Mouse (Mus musculus): Measurements from ENCODE around the gene B9d2. TPM values are rescaled to one million over a fixed set of nuclear protein-coding genes. Genes with fewer than 3 reads are reported as not detected.

B9d2 gene
- polyA plus RNA-seq, 1 experiment from 2014 or later: 24.5 TPM

DNA sequence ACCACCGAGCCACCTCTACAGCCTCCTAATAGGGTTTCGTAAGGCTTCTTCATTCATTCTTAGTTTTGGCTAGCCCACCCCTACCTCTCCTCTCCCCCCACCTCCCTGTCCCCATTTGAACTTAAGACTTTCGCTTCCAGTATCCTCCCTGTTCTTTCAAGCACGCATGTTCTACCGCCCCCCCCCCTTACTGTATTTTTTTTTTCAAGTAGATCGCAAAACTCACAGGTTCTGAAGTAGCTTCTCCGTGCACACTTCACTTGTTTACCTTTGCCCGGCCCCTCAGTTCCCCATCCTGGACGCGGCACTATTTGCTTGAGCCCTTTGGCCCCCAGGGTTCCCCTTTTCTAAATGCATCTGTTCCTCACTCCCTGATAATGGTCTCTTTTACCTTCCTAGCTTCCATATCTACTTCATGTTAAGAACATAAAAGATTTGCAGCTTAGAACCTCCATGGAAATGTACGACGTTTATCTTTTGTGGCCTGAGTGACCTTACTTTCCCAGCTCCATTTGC, 28.3 kb upstream of the B9d2 start:
- Histone ChIP-seq H3K9ac (no peak overlapping the region), H3K4me3 (no peak overlapping the region), H3K27me3 (no peaks in the 10 kb centered on the region), H3K9me3 (replicated peaks) (no peaks in the 10 kb centered on the region), H3K4me2 (no peak overlapping the region), H3K36me3 (0 out of 2 replicates have a peak, but pooled peaks cover 3% of the 10 kb centered on the region), H3K27ac (no peak overlapping the region), H3K4me1 (replicated peaks) (peaks cover 4% of the 10 kb centered on the region)
- no peak for ATAC-seq (replicated peaks; ENCODE audit: insufficient number of reproducible peaks, insufficient read depth, low FRiP score, low read depth)
- WGBS: 83% methylated on average over 12 of the region's 12 CpGs

- Histone ChIP-seq H3K4me2 (no peak overlapping the region), H3K9me3 (replicated peaks) (no peaks in the 10 kb centered on the region), H3K4me1 (replicated peaks) (peaks cover 23% of the 10 kb centered on the region), H3K36me3 (0 out of 2 replicates have a peak, but pooled peaks cover 3% of the 10 kb centered on the region), H3K27ac (no peak overlapping the region), H3K9ac (no peak overlapping the region), H3K27me3 (no peaks in the 10 kb centered on the region), H3K4me3 (no peak overlapping the region)
- 70% methylated on average over 11 of the region's 11 CpGs for WGBS
- no peak for ATAC-seq (replicated peaks; ENCODE audit: insufficient number of reproducible peaks, insufficient read depth, low FRiP score, low read depth)
Observed at GRCm38 (mm10) chr7:25655601-25656428, 24.8 kb upstream of the B9d2 start.

- Histone ChIP-seq H3K4me2 (peak overlapping the region; percentile 74), H3K4me3 (peak overlapping the region; percentile 84), H3K36me3 (0 out of 2 replicates have a peak, but pooled peaks cover 3% of the 10 kb centered on the region), H3K4me1 (replicated peaks) (peaks cover 23% of the 10 kb centered on the region), H3K27ac (no peak overlapping the region), H3K9me3 (replicated peaks) (no peaks in the 10 kb centered on the region), H3K27me3 (no peaks in the 10 kb centered on the region), H3K9ac (peak overlapping the region; percentile 77)
- 36% methylated on average over 10 of the region's 10 CpGs for WGBS
- ATAC-seq (replicated peaks; ENCODE audit: insufficient number of reproducible peaks, insufficient read depth, low FRiP score, low read depth): no peak
Observed at GRCm38 (mm10) chr7:25657785-25658184, 22.8 kb upstream of the B9d2 start.

GRCm38 (mm10) chr7:25658657-25659472, 21.7 kb upstream of the B9d2 start, which contains the start of the genes Bckdha and Exosc5:
TSS of gene Bckdha (minus strand) at chr7:25658981.
TSS of gene Exosc5 (plus strand) at chr7:25659164.
- Histone ChIP-seq H3K9me3 (replicated peaks) (no peaks in the 10 kb centered on the region), H3K4me3 (peak within 1 kb of the TSS; percentile 84), H3K36me3 (no peaks in the 10 kb centered on the region), H3K27me3 (no peaks in the 10 kb centered on the region), H3K4me2 (peak within 1 kb of the TSS; percentile 74), H3K4me1 (replicated peaks) (peaks cover 23% of the 10 kb centered on the region), H3K27ac (peak within 1 kb of the TSS; percentile 81), H3K9ac (peak within 1 kb of the TSS; percentile 77)
- ATAC-seq (replicated peaks; ENCODE audit: insufficient number of reproducible peaks, insufficient read depth, low FRiP score, low read depth): peak; percentile 99
- under 1% methylated on average over 50 of the region's 50 CpGs for WGBS

DNA sequence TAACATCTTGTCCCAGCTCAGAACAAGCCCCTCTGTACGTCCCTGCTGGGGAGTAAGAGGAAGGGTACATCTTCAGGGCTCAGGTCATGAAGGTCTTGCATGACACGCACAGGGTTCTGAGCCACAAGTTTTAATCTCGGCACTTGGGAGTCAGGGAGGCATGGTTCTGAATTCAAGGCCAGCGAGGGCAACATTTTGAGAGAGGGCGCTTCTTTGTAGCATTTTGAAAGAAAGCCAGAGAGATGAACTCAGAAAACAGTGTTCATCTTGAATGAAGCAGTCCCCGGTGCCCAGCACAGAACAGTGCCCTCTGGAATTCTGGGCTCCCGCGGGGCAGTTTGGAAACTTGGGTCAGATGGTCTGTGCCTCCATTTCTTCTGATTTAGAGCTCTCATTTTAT, 14.2 kb upstream of the B9d2 start:
- Histone ChIP-seq H3K9ac (no peak overlapping the region), H3K36me3 (peaks cover 33% of the 10 kb centered on the region), H3K27ac (no peak overlapping the region), H3K4me3 (no peak overlapping the region), H3K27me3 (no peaks in the 10 kb centered on the region), H3K4me2 (no peak overlapping the region), H3K4me1 (replicated peaks) (peaks cover 3% of the 10 kb centered on the region; the same call in 1 of the 2 replicates), H3K9me3 (replicated peaks) (no peaks in the 10 kb centered on the region)
- 92% methylated on average over 8 of the region's 8 CpGs for WGBS
- ATAC-seq (replicated peaks; ENCODE audit: insufficient number of reproducible peaks, insufficient read depth, low FRiP score, low read depth): no peak

DNA sequence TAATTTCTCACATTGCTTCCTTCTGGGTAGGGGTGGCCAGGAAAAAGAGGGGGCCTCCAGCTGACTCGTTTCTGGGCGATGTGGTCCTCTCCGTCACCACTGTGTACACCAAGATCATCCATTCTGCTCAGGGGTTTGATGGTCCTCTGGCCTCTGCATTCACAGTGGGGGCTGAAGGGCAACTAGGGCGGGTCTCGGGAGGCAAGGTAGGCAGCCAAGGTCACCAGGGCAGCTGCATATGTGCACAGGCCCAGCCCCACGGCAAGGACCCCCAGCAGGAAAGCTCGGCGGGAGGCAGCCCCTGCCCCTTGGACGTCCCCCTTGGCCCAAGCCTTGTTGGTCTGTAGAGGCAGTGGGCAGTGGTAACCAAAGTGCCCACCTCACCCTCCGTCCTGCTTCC, 11.4 kb upstream of the B9d2 start:
- Histone ChIP-seq H3K36me3 (peaks cover 30% of the 10 kb centered on the region), H3K27ac (no peak overlapping the region), H3K9me3 (replicated peaks) (no peaks in the 10 kb centered on the region), H3K27me3 (peaks cover 12% of the 10 kb centered on the region), H3K4me3 (no peak overlapping the region), H3K9ac (no peak overlapping the region), H3K4me1 (replicated peaks) (peaks cover 3% of the 10 kb centered on the region; the same call in 1 of the 2 replicates), H3K4me2 (no peak overlapping the region)
- ATAC-seq (replicated peaks; ENCODE audit: insufficient number of reproducible peaks, insufficient read depth, low FRiP score, low read depth): no peak
- 87% methylated on average over 10 of the region's 10 CpGs for whole genome bisulfite sequencing

DNA sequence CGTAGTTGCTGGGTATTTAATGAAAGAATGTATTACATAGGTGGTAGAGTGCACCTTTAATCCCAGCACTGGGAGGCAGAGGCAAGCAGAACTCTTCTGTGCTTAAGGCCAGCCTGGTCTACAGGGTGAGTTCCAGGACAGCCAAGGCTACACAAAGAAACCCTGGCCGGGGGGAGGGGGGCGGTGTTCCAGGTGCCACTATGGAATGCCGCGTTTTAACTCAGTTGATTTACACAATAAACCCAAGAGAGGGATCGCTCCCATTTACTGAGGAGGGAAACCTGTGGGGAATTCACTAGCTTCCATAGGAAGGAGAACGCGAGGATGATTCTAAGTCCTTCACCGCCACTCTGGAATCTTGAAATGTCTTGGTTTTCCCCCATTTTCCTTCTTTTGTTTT, 10.9 kb upstream of the B9d2 start:
- Histone ChIP-seq H3K9me3 (replicated peaks) (no peaks in the 10 kb centered on the region), H3K4me1 (replicated peaks) (peaks cover 6% of the 10 kb centered on the region; the same call in 1 of the 2 replicates), H3K27me3 (peaks cover 17% of the 10 kb centered on the region), H3K27ac (no peak overlapping the region), H3K4me2 (no peak overlapping the region), H3K36me3 (peaks cover 26% of the 10 kb centered on the region), H3K9ac (no peak overlapping the region), H3K4me3 (no peak overlapping the region)
- 81% methylated on average over 9 of the region's 9 CpGs for WGBS
- no peak for ATAC-seq (replicated peaks; ENCODE audit: insufficient number of reproducible peaks, insufficient read depth, low FRiP score, low read depth)

GRCm38 (mm10) chr7:25670096-25670495, 10.5 kb upstream of the B9d2 start:
- 83% methylated on average over 4 of the region's 4 CpGs for WGBS

DNA sequence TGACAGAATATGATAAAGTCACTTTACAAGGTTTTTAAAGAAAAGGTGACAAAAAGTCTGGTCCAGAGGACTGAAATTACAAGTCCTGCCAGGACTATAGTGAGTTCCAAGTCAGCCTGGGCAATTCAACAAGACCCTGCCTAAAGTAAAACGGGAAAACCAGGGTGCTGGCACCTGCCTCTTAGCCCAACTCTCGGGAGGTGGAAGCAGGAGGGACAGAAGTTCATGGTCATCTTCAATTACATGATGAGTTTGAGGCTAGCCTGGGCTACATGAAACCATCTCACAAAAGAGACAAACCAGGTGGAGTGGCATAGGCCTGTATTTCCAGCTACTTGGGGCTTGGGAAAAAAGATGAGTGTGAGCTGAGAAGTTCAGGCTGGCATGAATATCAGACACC, 8.9 kb upstream of the B9d2 start:
- H3K4me2 ChIP-seq: no peak overlapping the region
- ATAC-seq (replicated peaks; ENCODE audit: insufficient number of reproducible peaks, insufficient read depth, low FRiP score, low read depth): no peak
- no peak overlapping the region for H3K27ac ChIP-seq
- peaks cover 12% of the 10 kb centered on the region; the same call in 1 of the 2 replicates for H3K36me3 ChIP-seq
- no peak overlapping the region for H3K4me3 ChIP-seq
- WGBS: 37% methylated on average over 2 of the region's 2 CpGs
- H3K9me3 ChIP-seq (replicated peaks): no peaks in the 10 kb centered on the region
- no peak overlapping the region for H3K9ac ChIP-seq
- peaks cover 28% of the 10 kb centered on the region for H3K27me3 ChIP-seq
- H3K4me1 ChIP-seq (replicated peaks): peaks cover 21% of the 10 kb centered on the region

More at GRCm38 (mm10) chr7:25670096-25670495, 10.5 kb upstream of the B9d2 start:
- H3K4me1 ChIP-seq (replicated peaks): peaks cover 11% of the 10 kb centered on the region
- H3K9ac ChIP-seq: no peak overlapping the region
- H3K4me3 ChIP-seq: no peak overlapping the region
- ATAC-seq (replicated peaks; ENCODE audit: insufficient number of reproducible peaks, insufficient read depth, low FRiP score, low read depth): no peak
- peaks cover 22% of the 10 kb centered on the region for H3K36me3 ChIP-seq
- no peak overlapping the region for H3K4me2 ChIP-seq
- H3K27me3 ChIP-seq: peaks cover 22% of the 10 kb centered on the region
- no peak overlapping the region for H3K27ac ChIP-seq
- no peaks in the 10 kb centered on the region for H3K9me3 ChIP-seq (replicated peaks)

GRCm38 (mm10) chr7:25672442-25672841, 8.1 kb upstream of the B9d2 start:
- peaks cover 25% of the 10 kb centered on the region for H3K4me1 ChIP-seq (replicated peaks)
- peaks cover 12% of the 10 kb centered on the region; the same call in 1 of the 2 replicates for H3K36me3 ChIP-seq
- H3K4me3 ChIP-seq: no peak overlapping the region
- no peak overlapping the region for H3K9ac ChIP-seq
- H3K27me3 ChIP-seq: peaks cover 28% of the 10 kb centered on the region
- no peak overlapping the region for H3K27ac ChIP-seq
- no peak for ATAC-seq (replicated peaks; ENCODE audit: insufficient number of reproducible peaks, insufficient read depth, low FRiP score, low read depth)
- H3K4me2 ChIP-seq: no peak overlapping the region
- no peaks in the 10 kb centered on the region for H3K9me3 ChIP-seq (replicated peaks)
- WGBS: 51% methylated on average over 4 of the region's 4 CpGs

- peak overlapping the region; percentile 42; the same call in 1 of the 2 replicates for H3K4me3 ChIP-seq
- peak overlapping the region; percentile 63; the same call in 1 of the 2 replicates for H3K4me2 ChIP-seq
Observed at GRCm38 (mm10) chr7:25674297-25674696, 6.3 kb upstream of the B9d2 start.

More at GRCm38 (mm10) chr7:25674297-25674696, 6.3 kb upstream of the B9d2 start:
- Histone ChIP-seq H3K27ac (no peak overlapping the region), H3K27me3 (peaks cover 28% of the 10 kb centered on the region), H3K9me3 (replicated peaks) (no peaks in the 10 kb centered on the region), H3K36me3 (no peaks in the 10 kb centered on the region), H3K9ac (no peak overlapping the region), H3K4me1 (replicated peaks) (peaks cover 25% of the 10 kb centered on the region)
- WGBS: 28% methylated on average over 9 of the region's 9 CpGs
- ATAC-seq (replicated peaks; ENCODE audit: insufficient number of reproducible peaks, insufficient read depth, low FRiP score, low read depth): no peak

Data from heart, embryonic 15.5 days (tissue).